Mouse (Mus musculus): ENCODE results near the gene Sptssa. TPM values are rescaled to one million over a fixed set of nuclear protein-coding genes. Genes with fewer than 3 reads are reported as not detected.

Gene Sptssa
- polyA plus RNA-seq (2014; fragmentation: Nextera tagmentation; extraction: Ambion mirVana), result 95.8 and 99.8 TPM in 2 replicates

DNA sequence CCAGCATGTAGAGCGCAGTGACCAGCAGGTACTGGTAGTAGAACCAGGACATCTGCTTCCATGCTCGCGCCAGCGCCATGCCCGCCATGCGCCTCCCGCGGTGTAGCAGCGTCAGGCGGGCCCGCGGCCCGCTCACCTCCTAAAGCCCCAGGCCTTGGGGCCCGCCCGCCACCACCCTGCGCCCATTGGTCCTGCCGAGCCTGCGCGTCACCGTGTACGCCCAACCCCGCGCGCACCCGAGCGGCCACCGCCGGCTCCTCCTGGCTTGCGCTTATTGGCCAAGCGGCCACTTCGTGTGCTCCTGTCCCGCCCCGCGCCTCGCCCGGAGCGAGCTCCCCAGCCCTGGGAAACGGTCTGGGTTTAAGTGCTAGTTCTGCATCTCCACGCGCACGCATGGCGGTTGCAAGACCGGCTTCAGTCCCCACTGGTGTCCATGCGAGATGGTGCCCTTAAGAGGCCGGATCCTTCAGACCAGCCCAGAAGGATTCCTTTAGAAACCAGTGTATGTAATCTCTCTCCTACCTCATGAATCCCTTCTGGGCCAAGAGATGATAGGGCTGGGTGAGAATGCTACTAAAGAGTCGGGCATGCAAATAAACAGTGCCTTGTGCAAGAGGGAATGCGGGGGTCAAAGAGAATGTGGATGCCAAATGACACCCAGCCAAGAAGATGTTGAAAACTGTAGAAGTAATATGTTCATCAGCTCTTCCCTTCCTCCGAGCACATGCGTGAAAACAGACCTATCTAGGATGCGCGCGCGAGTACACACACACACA, at the start of gene Sptssa:
Sptssa (minus strand) TSS at position 178 of the 776 bp plus-strand sequence.
- DNase-seq (ENCODE audit: low spot score), result peak; percentile 98
- Histone ChIP-seq H3K4me3 (ENCODE audit: low read depth, low read length) (peak within 1 kb of the TSS; percentile 64), H3K27me3 (replicated peaks; ENCODE audit: control insufficient read depth, insufficient read depth, low read length) (no peaks in the 10 kb centered on the region), H3K4me2 (peak within 1 kb of the TSS; percentile 81), H3K27ac (ENCODE audit: low read depth, low read length) (peak within 1 kb of the TSS; percentile 74), H3K4me1 (replicated peaks; ENCODE audit: control insufficient read depth, insufficient read depth, low read length) (peaks cover 19% of the 10 kb centered on the region), H3K36me3 (ENCODE audit: control insufficient read depth, insufficient read depth, low read length) (no peaks in the 10 kb centered on the region), H3K9me3 (ENCODE audit: control insufficient read depth, low read length) (no peaks in the 10 kb centered on the region), H3K9ac (ENCODE audit: low read depth, low read length) (peak within 1 kb of the TSS; percentile 73)
- 9% methylated on average over 53 of the region's 53 CpGs for WGBS
- peak; percentile 100 for ATAC-seq (replicated peaks; ENCODE audit: low FRiP score)

DNA sequence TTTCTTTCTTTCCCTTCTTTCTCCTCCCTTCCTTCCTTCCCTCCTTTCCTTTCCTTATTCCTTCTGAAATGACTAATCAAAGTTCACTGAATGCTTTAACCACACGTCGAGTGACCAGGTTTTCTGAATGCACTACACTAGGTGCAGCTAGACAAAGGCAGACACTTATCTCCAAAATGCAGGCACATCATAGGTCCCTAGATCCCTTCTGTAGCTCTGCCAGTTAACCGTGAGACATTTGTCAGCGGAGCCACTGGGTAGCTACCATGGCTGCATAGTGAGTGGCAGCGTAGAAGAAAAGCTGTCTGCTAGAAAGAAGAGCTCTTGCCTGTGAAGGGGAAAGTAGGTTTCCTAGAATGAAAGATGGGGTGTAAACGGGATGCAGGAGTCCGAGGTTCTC, 43.0 kb upstream of the Sptssa start:
- H3K4me2 ChIP-seq, result no peak overlapping the region
- H3K4me3 ChIP-seq (ENCODE audit: low read depth, low read length), result no peak overlapping the region
- no peaks in the 10 kb centered on the region; the same call in 1 of the 2 replicates for H3K27me3 ChIP-seq (replicated peaks; ENCODE audit: control insufficient read depth, insufficient read depth, low read length)
- no peak overlapping the region for H3K27ac ChIP-seq (ENCODE audit: low read depth, low read length)
- H3K9me3 ChIP-seq (ENCODE audit: control insufficient read depth, low read length), result no peaks in the 10 kb centered on the region
- WGBS, result 56% methylated on average over 7 of the region's 7 CpGs
- H3K36me3 ChIP-seq (ENCODE audit: control insufficient read depth, insufficient read depth, low read length), result no peaks in the 10 kb centered on the region
- no peak for ATAC-seq (replicated peaks; ENCODE audit: low FRiP score)
- H3K4me1 ChIP-seq (replicated peaks; ENCODE audit: control insufficient read depth, insufficient read depth, low read length), result peaks cover 17% of the 10 kb centered on the region
- H3K9ac ChIP-seq (ENCODE audit: low read depth, low read length), result no peak overlapping the region
- DNase-seq (ENCODE audit: low spot score), result no peak

GRCm38 (mm10) chr12:54697791-54698250, 41.4 kb upstream of the Sptssa start:
- no peak for DNase-seq (ENCODE audit: low spot score)
- Histone ChIP-seq H3K9me3 (ENCODE audit: control insufficient read depth, low read length) (no peaks in the 10 kb centered on the region), H3K27ac (ENCODE audit: low read depth, low read length) (peak overlapping the region; percentile 16; the same call in 1 of the 2 replicates), H3K4me3 (ENCODE audit: low read depth, low read length) (no peak overlapping the region), H3K4me2 (peak overlapping the region; percentile 40), H3K36me3 (ENCODE audit: control insufficient read depth, insufficient read depth, low read length) (no peaks in the 10 kb centered on the region), H3K4me1 (replicated peaks; ENCODE audit: control insufficient read depth, insufficient read depth, low read length) (peaks cover 17% of the 10 kb centered on the region), H3K9ac (ENCODE audit: low read depth, low read length) (no peak overlapping the region), H3K27me3 (replicated peaks; ENCODE audit: control insufficient read depth, insufficient read depth, low read length) (no peaks in the 10 kb centered on the region; the same call in 1 of the 2 replicates)
- 61% methylated on average over 6 of the region's 6 CpGs for WGBS
- ATAC-seq (replicated peaks; ENCODE audit: low FRiP score), result no peak

GRCm38 (mm10) chr12:54697003-54697597, 40.7 kb upstream of the Sptssa start:
- Histone ChIP-seq H3K27me3 (replicated peaks; ENCODE audit: control insufficient read depth, insufficient read depth, low read length) (no peaks in the 10 kb centered on the region; the same call in 1 of the 2 replicates), H3K27ac (ENCODE audit: low read depth, low read length) (peak overlapping the region; percentile 16; the same call in 1 of the 2 replicates), H3K36me3 (ENCODE audit: control insufficient read depth, insufficient read depth, low read length) (no peaks in the 10 kb centered on the region; the same call in 1 of the 2 replicates), H3K4me2 (peak overlapping the region; percentile 40), H3K9ac (ENCODE audit: low read depth, low read length) (no peak overlapping the region), H3K4me3 (ENCODE audit: low read depth, low read length) (no peak overlapping the region), H3K9me3 (ENCODE audit: control insufficient read depth, low read length) (no peaks in the 10 kb centered on the region), H3K4me1 (replicated peaks; ENCODE audit: control insufficient read depth, insufficient read depth, low read length) (peaks cover 17% of the 10 kb centered on the region)
- WGBS, result 8% methylated on average over 7 of the region's 7 CpGs
- no peak for DNase-seq (ENCODE audit: low spot score)
- ATAC-seq (replicated peaks; ENCODE audit: low FRiP score), result peak; percentile 62

DNA sequence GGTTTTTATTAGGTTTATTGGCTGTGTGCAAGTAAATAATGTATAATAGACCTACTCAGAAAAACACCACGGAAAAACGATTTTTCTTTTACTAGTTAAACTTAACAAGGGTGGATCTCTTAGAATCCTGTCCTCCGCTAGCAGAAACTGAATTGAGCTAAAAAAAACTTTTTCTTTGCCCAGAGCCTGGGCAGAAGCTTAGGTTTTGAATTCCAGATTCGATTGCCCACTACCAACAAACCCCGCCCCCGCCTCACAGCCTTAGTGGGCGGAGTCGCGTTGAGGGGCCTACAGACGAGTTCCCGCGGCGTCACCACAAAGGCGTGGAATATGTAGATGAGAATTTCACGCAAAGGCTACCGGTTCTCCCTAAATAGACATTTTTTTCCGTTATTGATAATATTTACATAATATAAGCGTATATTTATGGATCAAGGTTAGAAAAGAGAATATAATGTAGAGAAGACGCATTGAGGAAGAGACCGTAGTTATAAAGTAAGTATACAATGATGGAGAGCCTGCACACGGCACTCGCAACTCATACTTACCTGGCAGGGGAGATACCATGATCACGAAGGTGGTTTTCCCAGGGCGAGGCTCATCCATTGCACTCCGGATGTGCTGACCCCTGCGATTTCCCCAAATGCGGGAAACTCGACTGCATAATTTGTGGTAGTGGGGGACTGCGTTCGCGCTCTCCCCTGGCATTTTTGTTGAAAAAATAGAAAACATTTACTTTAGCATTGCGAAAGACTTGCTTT, 40.0 kb upstream of the Sptssa start:
- ATAC-seq (replicated peaks; ENCODE audit: low FRiP score) (peak; percentile 83), DNase-seq (ENCODE audit: low spot score) (peak; percentile 86)
- H3K9me3 ChIP-seq (ENCODE audit: control insufficient read depth, low read length), result no peaks in the 10 kb centered on the region
- peak overlapping the region; percentile 95 for H3K27ac ChIP-seq (ENCODE audit: low read depth, low read length)
- no peaks in the 10 kb centered on the region; the same call in 1 of the 2 replicates for H3K36me3 ChIP-seq (ENCODE audit: control insufficient read depth, insufficient read depth, low read length)
- peak overlapping the region; percentile 88 for H3K4me3 ChIP-seq (ENCODE audit: low read depth, low read length)
- peak overlapping the region; percentile 68 for H3K4me2 ChIP-seq
- WGBS, result under 1% methylated on average over 32 of the region's 32 CpGs
- peaks cover 17% of the 10 kb centered on the region for H3K4me1 ChIP-seq (replicated peaks; ENCODE audit: control insufficient read depth, insufficient read depth, low read length)
- H3K27me3 ChIP-seq (replicated peaks; ENCODE audit: control insufficient read depth, insufficient read depth, low read length), result no peaks in the 10 kb centered on the region
- peak overlapping the region; percentile 95; the same call in 1 of the 2 replicates for H3K9ac ChIP-seq (ENCODE audit: low read depth, low read length)

GRCm38 (mm10) chr12:54695511-54696241, 39.3 kb upstream of the Sptssa start, which contains the start of gene Eapp:
TSS of gene Eapp (minus strand) at chr12:54695897.
- no peaks in the 10 kb centered on the region for H3K27me3 ChIP-seq (replicated peaks; ENCODE audit: control insufficient read depth, insufficient read depth, low read length)
- no peaks in the 10 kb centered on the region for H3K9me3 ChIP-seq (ENCODE audit: control insufficient read depth, low read length)
- H3K9ac ChIP-seq (ENCODE audit: low read depth, low read length), result peak within 1 kb of the TSS; percentile 95
- ATAC-seq (replicated peaks; ENCODE audit: low FRiP score) (peak; percentile 87), DNase-seq (ENCODE audit: low spot score) (peak; percentile 91)
- H3K4me3 ChIP-seq (ENCODE audit: low read depth, low read length), result peak within 1 kb of the TSS; percentile 88
- no peaks in the 10 kb centered on the region; the same call in 1 of the 2 replicates for H3K36me3 ChIP-seq (ENCODE audit: control insufficient read depth, insufficient read depth, low read length)
- H3K4me1 ChIP-seq (replicated peaks; ENCODE audit: control insufficient read depth, insufficient read depth, low read length), result peaks cover 17% of the 10 kb centered on the region
- peak within 1 kb of the TSS; percentile 95 for H3K27ac ChIP-seq (ENCODE audit: low read depth, low read length)
- H3K4me2 ChIP-seq, result peak within 1 kb of the TSS; percentile 68
- under 1% methylated on average over 57 of the region's 57 CpGs for WGBS

DNA sequence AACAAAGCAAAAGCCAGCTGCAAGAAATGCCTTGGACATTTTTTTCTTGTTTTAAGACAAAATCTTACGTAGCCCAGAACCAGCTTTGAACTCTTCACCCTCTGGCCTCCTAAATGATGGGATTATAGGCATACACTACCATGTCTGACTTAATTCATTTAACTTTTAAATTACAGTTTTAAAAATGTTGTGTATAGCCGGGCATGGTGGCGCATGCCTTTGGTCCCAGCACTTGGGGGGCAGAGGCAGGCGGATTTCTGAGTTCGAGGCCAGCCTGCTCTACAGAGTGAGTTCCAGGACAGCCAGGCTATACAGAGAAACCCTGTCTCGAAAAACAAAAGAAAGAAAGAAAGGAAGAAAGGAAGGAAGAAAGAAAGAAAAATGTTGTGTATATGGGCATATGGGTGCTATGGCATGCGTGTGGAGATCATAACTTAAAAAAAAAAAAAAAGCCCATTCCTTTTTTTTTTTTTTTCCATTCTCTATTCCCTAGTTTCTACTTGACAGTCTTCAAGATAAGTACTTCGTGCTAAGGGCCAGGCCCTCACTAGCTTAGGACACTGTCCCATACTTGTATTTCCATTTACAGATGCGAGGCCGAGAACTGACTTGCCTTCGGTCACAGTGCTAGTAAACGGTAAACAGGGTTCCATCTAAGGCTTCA, 38.6 kb upstream of the Sptssa start:
- Histone ChIP-seq H3K4me3 (ENCODE audit: low read depth, low read length) (peak overlapping the region; percentile 88), H3K9me3 (ENCODE audit: control insufficient read depth, low read length) (no peaks in the 10 kb centered on the region), H3K4me1 (replicated peaks; ENCODE audit: control insufficient read depth, insufficient read depth, low read length) (peaks cover 17% of the 10 kb centered on the region), H3K27me3 (replicated peaks; ENCODE audit: control insufficient read depth, insufficient read depth, low read length) (no peaks in the 10 kb centered on the region), H3K27ac (ENCODE audit: low read depth, low read length) (peak overlapping the region; percentile 95), H3K9ac (ENCODE audit: low read depth, low read length) (peak overlapping the region; percentile 95), H3K4me2 (peak overlapping the region; percentile 68), H3K36me3 (ENCODE audit: control insufficient read depth, insufficient read depth, low read length) (peaks cover under 1% of the 10 kb centered on the region; the same call in 1 of the 2 replicates)
- ATAC-seq (replicated peaks; ENCODE audit: low FRiP score), result no peak
- WGBS, result 37% methylated on average over 12 of the region's 12 CpGs
- DNase-seq (ENCODE audit: low spot score), result no peak

Data from liver, embryonic 11.5 days (tissue).